Mouse (Mus musculus): ENCODE results near the gene Med16. TPM values are rescaled to one million over a fixed set of nuclear protein-coding genes. Genes with fewer than 3 reads are reported as not detected.
"Not testable (repeated sequence)": the region's sequence is repeated elsewhere in the genome, so short reads cannot be mapped to it uniquely, and the experiment has no call there.

Gene Med16
- total RNA-seq, 2 experiments from 2014 or later: 64.1 to 64.7 TPM

DNA sequence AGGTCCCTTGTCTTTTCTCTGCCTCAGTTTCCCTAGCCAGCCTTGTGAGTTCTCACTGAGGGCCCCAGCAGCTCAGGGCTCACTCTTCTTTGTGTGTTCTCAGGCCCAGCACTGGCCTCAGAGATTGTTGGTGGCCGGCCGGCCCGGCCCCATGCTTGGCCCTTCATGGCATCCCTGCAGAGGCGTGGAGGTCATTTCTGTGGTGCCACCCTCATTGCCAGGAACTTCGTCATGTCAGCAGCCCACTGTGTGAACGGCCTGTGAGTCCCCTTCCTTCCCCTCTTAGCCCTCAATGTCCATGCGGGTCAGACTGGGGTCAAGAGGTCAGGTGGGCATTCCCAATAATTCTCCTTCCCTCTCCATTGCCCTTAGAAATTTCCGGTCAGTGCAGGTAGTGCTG, 22.1 kb downstream of the Med16 start:
- DNase-seq (ENCODE audit: low spot score in 2 of 2): no peak

DNA sequence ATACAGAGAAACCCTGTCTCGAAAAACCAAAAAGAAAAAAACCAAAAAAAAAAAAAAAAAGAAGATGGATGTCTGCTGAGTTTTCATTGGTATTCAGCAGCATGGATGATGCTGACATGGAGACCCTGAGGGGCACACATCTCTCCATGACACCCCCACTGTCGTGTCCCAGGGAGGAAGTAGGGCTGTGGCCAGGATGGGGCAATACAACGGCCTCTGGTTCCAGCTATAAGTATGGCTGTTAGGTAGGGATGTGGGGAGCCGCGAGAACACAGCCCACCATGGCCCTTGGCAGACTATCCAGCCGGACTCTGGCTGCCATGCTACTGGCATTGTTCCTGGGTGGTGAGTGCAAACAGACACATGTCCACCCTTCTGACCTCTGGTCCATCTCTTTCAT, 22.7 kb downstream of the Med16 start, which contains the start of gene Elane:
Elane (plus strand) TSS at position 194 of the 400 bp plus-strand sequence.
- no peak for DNase-seq (ENCODE audit: low spot score in 2 of 2)

DNA sequence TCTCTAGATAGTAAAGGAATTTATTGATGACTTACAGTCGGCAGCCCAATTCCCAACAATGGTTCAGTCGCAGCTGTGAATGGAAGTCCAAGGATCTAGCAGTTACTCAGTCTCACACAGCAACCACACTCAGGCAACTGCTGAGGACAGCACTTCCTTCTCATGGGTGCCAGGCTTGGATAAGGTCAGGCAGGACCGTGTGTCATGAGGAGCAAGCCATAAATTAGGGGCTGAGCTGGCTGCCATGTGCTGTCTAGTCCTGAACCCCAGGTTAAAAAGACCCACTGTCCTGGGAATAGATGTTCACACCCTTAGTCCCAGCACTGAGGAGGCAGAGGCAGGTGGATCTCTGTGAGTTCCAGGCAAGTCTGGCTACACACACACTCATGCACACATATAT, 23.8 kb downstream of the Med16 start:
- not testable (repeated sequence) for DNase-seq (ENCODE audit: low spot score in 2 of 2)

- no peak for DNase-seq (ENCODE audit: low spot score in 2 of 2)
These were observed 24.3 kb downstream of the Med16 start for GRCm38 (mm10) chr10:79884446-79884845.

GRCm38 (mm10) chr10:79883297-79884084, 25.2 kb downstream of the Med16 start:
- peak; percentile 58 to 68 for DNase-seq (ENCODE audit: low spot score in 2 of 2)

GRCm38 (mm10) chr10:79881981-79882380, 26.7 kb downstream of the Med16 start:
- no peak for DNase-seq (ENCODE audit: low spot score in 2 of 2)

DNA sequence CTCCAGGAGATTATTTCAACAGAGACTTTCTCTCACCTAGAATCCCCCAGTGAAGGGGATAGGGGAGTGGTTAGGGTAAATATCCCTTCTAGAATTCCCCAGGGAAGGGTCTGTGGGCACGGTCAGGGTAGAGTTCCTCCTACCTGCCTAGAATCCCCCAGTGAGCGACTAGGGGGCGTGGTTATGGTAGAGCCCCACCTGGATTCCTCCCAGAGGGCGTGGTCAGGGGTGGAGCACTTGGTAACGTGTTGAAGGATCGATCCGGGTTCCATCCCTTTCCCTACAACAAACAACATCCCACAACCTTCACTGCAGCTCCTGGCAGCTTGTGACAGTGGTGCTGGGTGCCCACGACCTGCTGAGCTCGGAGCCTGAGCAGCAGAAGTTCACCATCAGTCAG, 28.0 kb downstream of the Med16 start:
- no peak for DNase-seq (ENCODE audit: low spot score in 2 of 2)

DNA sequence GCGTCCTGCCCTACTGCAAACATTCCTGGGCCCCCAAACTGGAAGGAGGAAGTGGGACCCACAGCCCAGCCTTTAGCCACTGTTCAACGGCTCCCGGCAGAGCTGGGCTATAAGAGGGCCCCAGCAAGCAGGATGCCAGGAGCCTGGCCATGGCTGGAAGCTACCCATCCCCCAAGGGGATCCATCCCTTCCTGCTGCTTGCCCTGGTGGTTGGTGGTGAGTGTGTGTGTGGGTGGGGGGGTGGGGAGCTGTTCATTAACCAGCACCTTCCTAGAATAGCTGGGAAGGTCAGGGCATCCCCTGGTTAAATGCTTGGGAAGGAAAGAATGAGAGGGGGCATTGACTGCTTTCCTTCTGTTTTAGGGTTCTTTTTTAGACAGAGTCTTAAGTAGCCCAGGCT, 29.2 kb downstream of the Med16 start:
- DNase-seq (ENCODE audit: low spot score in 2 of 2): no peak

- DNase-seq (ENCODE audit: low spot score in 2 of 2): no peak
These were observed 31.0 kb downstream of the Med16 start for GRCm38 (mm10) chr10:79877757-79878156.

DNA sequence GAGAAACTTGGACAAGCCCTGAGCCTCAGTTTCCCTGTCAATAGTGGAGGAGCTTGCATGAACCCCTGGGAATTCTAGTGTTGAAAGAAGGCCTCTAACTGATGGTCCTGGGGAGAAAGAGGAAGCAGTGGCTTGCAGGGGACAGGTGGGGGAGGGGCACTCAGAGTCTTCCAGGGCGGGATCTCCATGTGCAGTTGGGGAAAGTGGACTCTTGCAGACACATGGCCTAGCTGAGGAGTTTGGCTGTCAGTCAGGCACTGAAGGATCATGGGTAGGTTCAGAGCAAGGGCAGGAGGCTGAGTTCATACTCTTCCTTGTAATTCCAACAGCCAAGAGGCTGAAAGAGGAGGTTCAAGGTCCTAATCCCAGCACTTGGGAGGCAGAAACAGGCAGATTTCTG, 31.5 kb downstream of the Med16 start:
- no peak for DNase-seq (ENCODE audit: low spot score in 2 of 2)

DNA sequence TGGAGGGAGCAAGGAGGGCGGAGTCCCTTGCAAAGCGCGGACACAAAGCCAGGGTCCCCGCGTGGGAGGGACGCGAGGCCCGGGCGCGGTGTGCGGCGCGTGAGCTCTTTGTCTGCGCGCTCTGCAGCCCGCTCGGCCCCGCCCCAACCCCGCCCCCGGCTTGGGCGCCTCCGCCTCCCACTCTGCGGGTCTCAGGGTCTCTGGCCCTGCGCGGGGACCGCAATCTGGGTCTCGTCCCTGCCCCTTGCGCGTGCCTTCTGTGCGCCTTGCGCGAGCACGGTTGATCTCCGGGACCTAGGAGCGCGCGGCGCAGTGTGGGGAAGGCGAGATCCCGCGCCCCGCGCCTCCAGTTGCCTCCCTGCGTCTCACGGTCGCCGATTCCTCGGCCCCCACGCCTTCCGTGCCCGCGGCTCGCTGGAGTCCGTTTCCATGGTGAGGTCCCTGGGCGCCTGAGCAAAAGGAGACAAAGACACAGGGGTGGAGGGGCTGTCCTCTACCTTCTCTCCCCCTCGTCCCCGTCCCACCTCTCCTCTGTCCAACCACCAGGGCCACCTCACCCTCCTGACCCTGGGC, 34.3 kb downstream of the Med16 start, which contains the start of the genes Prtn3 and Plppr3:
Prtn3 (plus strand) TSS at position 187 of the 573 bp plus-strand sequence.
Plppr3 (minus strand) TSS at position 345 of the 573 bp plus-strand sequence.
- DNase-seq (ENCODE audit: low spot score in 2 of 2): no peak

GRCm38 (mm10) chr10:79873715-79874289, 34.9 kb downstream of the Med16 start:
- no peak for DNase-seq (ENCODE audit: low spot score in 2 of 2)

GRCm38 (mm10) chr10:79873313-79873712, 35.4 kb downstream of the Med16 start:
- DNase-seq (ENCODE audit: low spot score in 2 of 2): no peak

DNA sequence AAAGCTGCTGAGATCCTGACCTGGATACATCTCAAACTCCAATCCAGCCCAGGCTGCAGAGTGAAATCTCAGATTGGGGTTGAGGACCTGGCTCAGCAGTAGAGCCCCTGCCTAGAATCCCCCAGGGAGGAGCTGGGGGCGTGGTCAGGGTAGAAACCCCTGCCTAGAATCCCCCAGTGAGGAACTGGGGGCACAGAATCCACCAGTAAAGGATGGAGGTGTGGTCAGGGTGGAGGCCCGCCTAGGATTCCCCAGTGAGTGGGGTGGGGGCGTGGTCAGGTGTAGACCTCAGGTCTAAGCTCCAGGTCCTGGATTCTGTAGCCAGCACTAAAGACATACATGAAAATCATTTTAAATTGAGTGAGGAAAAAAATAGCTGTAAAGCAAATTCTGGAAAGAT, 35.9 kb downstream of the Med16 start:
- no peak for DNase-seq (ENCODE audit: low spot score in 2 of 2)

DNA sequence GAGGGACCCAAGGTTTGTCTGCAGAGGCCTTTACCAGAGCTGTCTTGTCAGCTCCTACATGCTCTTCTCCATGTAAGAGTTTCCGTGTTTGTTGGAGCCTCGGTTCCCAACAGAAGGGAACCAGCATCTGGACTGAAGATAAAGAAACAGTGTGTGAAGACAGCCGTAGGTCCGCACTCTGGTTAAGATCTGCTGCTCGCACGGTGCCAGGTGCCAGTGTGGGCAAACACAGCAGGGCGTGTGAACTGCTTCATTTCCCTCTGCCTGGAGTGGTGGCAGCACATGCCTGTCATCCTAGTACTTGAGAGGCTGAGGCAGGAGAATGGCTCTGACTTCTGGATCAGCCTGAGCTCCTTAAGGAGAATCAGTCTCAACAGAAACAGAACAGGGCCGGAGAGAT, 36.9 kb downstream of the Med16 start:
- no peak for DNase-seq (ENCODE audit: low spot score in 2 of 2)

DNA sequence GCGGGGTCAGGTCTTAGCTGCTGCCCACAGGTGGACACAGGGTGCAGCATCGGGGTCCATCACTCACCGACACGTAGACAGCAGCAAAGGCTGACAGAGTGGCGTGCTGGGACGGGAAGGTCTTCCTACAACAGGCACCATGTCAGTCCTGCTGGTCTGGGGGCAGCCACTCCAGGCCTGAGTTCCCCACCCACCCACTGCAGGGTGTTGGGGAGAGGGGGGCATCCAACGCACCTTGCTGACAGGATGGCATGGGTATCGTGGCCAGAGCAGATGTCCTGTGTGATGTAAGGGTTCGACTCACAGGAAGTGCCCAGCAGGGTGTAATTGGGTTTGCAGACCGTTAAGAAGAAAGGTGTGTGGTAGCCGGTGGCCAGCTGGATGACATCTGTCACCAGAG, 42.1 kb downstream of the Med16 start:
- no peak for DNase-seq (ENCODE audit: low spot score in 2 of 2)

DNA sequence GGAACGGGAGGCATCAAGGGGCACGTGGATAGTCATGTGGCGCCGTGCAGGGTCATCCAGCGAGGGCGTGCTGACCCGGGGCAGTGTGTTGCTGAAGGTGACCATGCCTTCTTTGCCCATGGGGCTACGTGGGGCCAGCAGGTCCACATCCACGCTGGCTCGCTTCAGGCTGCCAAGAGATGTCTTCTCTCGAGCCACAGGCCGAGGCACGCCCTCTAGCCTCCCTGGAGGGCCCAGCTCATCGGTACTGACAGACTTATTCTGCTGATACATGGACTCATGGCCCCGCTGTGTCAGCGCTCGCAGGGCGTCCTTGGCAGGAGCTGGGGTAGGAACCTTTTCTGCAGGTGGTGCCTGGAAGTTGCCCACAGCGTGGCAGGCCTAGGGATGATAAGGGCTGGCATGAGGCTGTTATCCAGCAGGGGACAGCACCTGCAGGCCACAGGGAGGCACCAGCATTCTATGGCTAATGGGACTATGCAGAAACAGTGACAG, 42.9 kb downstream of the Med16 start:
- no peak for DNase-seq (ENCODE audit: low spot score in 2 of 2)

DNA sequence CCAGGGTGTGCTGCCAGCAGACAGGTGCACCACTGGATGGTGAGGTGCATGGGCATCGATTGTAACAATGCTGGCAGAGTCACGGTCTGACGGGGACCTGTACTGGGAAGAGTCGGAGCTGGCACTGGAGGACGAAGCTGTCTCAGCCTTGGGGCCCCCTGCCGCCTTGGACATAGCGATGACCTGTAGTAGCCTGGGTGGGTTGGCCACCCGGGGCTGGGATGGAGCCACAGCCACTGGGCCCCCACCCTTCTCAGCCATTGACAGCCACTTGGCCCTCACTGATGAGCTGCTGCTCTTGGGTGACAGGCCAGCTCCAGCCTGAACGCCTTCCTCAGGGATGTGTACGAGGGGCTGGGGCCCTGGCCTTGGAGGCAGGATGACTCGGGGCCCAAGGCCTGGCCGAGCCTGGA, 43.5 kb downstream of the Med16 start:
- DNase-seq (ENCODE audit: low spot score in 2 of 2): no peak

GRCm38 (mm10) chr10:79864351-79865188, 44.2 kb downstream of the Med16 start:
- DNase-seq (ENCODE audit: low spot score in 2 of 2): no peak

DNA sequence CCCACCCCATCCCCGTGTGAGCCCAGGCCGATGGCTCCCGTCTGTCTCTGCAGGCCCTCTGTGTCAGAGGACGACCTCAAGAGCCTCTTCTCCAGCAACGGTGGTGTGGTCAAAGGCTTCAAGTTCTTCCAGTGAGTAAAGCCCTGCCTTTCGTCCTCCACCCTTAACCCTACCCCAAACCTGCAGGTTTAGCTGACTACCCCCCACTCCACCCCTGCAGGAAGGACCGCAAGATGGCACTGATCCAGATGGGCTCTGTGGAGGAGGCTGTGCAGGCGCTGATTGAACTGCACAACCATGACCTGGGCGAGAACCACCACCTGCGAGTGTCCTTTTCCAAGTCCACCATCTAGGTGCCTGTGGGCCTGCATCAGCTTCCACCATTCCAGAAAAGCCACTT, 45.8 kb downstream of the Med16 start:
- no peak for DNase-seq (ENCODE audit: low spot score in 2 of 2)

All from adrenal gland, postnatal 4 days (tissue).